Mouse (Mus musculus) G1E-ER4 (cell line): ENCODE measurements around the gene Cubn. TPM values are rescaled to one million over a fixed set of nuclear protein-coding genes. Genes with fewer than 3 reads are reported as not detected.
A peak's percentile ranks its signal among the peaks of the same experiment; 100 is the strongest.

Source experiments
- GATA1 ChIP-seq: IDR thresholded peaks from one replicate; pipeline ENCODE4 v1.8.0; 2012; ENCODE audit warnings: low read length, inconsistent platforms
- polyA plus RNA-seq: library from polyadenylated mRNA; stranded (reverse); fragments of >175 nt; gene quantifications from 2 replicates; pipeline ENCODE4 v1.2.3, GENCODE M21; 2012

The Cubn gene
- polyA plus RNA-seq, 1 experiment = not detected

GRCm38 (mm10) chr2:13500298-13500999 lies 8.8 kb upstream of the Cubn start:
- TF ChIP-seq GATA1 = no peak

- TF ChIP-seq GATA1 = no peak
Measured at GRCm38 (mm10) chr2:13499196-13499595, 7.6 kb upstream of the Cubn start.

GRCm38 (mm10) chr2:13496087-13496486 lies 4.5 kb upstream of the Cubn start:
- peak; percentile 69 for TF ChIP-seq GATA1

- no peak for TF ChIP-seq GATA1
Measured at GRCm38 (mm10) chr2:13492927-13493326, 1.3 kb upstream of the Cubn start.

- TF ChIP-seq GATA1 = no peak
Measured at GRCm38 (mm10) chr2:13490480-13490879, 1.1 kb downstream of the Cubn start.

GRCm38 (mm10) chr2:13486470-13486869 lies 5.1 kb downstream of the Cubn start:
- no peak for TF ChIP-seq GATA1

GRCm38 (mm10) chr2:13484566-13484965 lies 7.0 kb downstream of the Cubn start:
- TF ChIP-seq GATA1 = no peak

- TF ChIP-seq GATA1 = no peak
Measured at GRCm38 (mm10) chr2:13480744-13481143, 10.9 kb downstream of the Cubn start.

- TF ChIP-seq GATA1 = no peak
Measured at GRCm38 (mm10) chr2:13479165-13479564, 12.4 kb downstream of the Cubn start.

- TF ChIP-seq GATA1 = no peak
Measured at GRCm38 (mm10) chr2:13470108-13470507, 21.5 kb downstream of the Cubn start.

- TF ChIP-seq GATA1 = no peak
Measured at GRCm38 (mm10) chr2:13469641-13470040, 22.0 kb downstream of the Cubn start.

GRCm38 (mm10) chr2:13466685-13467084 lies 24.9 kb downstream of the Cubn start:
- TF ChIP-seq GATA1 = no peak

GRCm38 (mm10) chr2:13458088-13458487 lies 33.5 kb downstream of the Cubn start:
- TF ChIP-seq GATA1 = no peak

GRCm38 (mm10) chr2:13456821-13457220 lies 34.8 kb downstream of the Cubn start:
- no peak for TF ChIP-seq GATA1

GRCm38 (mm10) chr2:13451495-13452491 lies 39.8 kb downstream of the Cubn start:
- TF ChIP-seq GATA1 = no peak

GRCm38 (mm10) chr2:13450895-13451294 lies 40.7 kb downstream of the Cubn start:
- no peak for TF ChIP-seq GATA1

- no peak for TF ChIP-seq GATA1
Measured at GRCm38 (mm10) chr2:13450470-13450869, 41.1 kb downstream of the Cubn start.

GRCm38 (mm10) chr2:13445156-13445555 lies 46.5 kb downstream of the Cubn start:
- TF ChIP-seq GATA1 = no peak
